Mouse (Mus musculus) CD4-positive, CD25-positive, alpha-beta regulatory T cell, adult 9 weeks (primary cell): ENCODE results near the gene Mob3a. TPM values are rescaled to one million over a fixed set of nuclear protein-coding genes. Genes with fewer than 3 reads are reported as not detected.

Experiments used
- polyA plus RNA-seq: library from polyadenylated mRNA; unstranded; fragments of 100-300 nt; shearing (Covaris generic); gene quantifications from one replicate; pipeline ENCODE4 v1.2.1, GENCODE M21; 2017

Gene Mob3a
- polyA plus RNA-seq: 385 TPM

DNA sequence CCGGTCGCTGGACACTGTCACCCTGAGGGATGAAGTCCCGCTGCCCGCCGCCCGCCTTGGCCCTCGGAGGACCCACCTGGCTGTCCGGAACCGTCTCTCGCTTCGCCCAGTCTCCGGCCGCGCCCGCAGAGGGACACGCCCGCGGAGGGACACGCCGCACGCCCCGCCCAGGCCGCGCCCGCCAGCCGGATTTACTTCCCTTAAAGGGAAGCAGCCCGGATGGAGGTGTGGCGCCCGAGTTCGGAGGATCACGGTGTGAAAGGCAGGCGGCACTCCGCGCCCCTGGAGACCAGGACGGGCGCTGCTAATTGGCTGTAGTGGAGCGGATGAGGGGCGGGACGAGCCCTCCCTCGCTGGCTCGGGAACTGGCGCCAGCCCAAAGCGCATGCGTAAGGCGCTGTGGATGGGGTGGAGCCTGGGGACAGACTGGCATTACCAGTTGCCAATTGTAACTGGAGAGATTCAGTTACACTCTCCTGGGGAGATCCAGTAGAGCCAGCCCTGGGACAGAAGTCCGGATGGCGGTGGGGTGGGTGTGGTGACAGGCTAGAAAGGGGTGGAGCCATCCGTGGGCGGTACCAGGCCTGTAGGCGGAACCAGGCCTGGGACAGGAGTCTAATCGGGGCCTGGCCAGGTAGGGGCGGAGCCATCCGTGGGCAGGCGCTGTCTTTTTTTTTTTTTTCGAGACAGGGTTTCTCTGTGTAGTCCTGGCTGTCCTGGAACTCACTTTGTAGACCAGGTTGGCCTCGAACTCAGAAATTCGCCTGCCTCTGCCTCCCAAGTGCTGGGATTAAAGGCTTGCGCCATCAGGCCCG, at the start of gene Mob3a, which contains the start of gene Izumo4:
Gene Mob3a (minus strand): TSS at position 257 of the 815 bp plus-strand sequence.
Gene Izumo4 (plus strand): TSS at position 464 of the 815 bp plus-strand sequence.

DNA sequence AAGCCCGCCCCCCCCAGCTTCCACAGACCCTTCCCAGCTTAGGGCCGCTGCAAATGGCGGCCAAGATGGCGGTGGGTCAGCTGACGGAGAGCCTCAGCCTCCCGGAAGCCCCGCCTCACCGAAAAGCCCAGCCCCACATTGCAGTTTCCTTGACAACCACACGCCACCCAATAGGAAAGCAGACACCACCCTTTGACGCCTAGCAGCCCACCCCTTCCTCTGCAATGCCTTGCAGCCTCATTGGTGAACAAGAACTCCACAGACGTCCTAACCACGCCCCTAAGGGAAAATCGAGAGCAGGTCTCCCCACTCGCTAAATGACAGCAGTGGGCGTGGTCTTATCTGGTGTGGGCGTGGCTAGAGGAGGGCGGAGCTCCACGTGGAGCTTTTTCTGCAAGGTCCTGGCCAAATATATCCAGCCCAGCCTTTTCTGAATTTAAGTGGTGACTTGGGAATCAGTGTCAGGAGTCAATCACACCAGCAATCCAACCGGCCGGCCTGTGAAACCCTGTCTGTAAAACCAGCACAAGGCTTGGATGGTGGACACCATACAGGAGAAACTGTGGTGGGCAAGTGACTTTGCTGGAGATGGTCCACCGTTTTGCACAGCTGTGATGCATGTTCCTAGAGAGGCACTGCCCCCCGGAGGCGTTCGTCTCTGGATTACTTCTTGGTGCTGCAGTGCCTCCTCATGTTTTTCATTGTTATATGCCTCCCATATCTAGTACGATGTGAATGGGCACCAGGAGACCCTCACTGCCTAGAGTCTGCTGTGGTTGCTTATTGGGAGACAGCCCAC, 40.6 kb upstream of the Mob3a start, which contains the start of gene Ap3d1:
Gene Ap3d1 (minus strand): TSS at position 85 of the 799 bp plus-strand sequence.

DNA sequence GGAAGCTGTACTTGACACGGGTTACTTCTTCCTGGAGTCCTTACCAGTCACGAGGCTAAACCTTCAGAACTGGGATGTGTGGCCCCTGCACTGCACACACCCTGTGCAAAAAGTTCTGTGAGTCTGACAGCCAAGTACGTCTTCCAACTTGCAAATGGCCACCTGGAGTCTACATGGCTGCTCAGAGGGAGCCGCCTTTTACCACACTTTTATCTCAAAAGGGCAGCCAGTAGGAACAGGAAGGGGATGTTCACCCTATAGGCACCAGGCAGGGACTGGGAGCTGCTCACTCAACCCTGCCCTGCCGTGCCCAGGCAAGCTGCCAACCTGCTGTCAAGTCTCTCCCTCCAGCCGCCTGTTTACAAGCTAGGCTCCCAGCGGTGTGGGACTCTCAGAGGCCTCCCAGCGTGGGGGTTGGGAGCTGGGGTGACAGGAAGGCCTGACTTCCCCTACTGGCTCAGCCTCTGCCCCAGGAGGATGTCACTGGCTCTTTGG, 23.8 kb downstream of the Mob3a start, which contains the start of gene Mknk2:
Gene Mknk2 (minus strand): TSS at position 171 of the 495 bp plus-strand sequence.

DNA sequence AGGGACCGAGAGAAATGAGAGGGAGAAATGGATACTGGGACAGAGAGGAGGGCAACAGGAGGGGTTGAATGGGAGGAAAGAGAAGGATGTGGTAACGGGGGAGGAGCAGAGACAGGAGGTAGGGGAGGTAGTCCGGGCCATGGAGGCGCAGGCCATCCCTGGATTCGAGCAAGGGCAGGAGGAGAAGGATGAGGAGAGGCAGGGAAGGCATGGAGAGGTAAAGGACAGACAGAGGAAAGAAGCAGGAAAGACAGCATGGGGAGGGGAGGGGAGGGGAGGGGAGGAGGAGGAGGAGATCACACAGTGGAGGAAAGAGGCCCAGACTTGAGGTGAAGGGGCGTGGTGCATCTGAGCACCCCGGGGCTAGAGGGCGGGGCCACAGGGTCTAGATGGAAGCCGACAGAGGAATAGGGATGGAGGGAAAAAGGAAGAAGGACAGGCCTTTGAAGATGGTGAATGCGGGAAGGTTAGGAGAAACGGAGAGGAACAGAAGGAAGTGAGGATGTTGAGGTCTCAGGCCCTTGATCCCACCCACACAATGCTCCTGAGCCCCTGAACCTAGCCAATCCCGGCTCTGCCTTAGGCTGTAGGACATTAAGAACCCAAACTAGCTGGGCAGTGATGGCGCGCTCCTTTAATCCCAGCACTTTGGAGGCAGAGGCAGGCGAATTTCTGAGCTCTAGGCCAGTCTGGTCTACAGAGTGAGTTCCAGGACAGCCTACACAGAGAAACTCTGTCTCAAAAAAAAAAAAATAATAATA, 44.7 kb downstream of the Mob3a start, which contains the start of gene Btbd2:
Gene Btbd2 (minus strand): TSS at position 209 of the 761 bp plus-strand sequence.

Other genes starting within 250 kb of the Mob3a start
- gene Onecut3, start 207.1 kb downstream of the Mob3a start, polyA plus RNA-seq: not detected
- gene Atp8b3, start 162.9 kb downstream of the Mob3a start, polyA plus RNA-seq: not detected
- gene Rexo1, start 140.4 kb downstream of the Mob3a start, polyA plus RNA-seq: 38.4 TPM
- gene Klf16, start 124.7 kb downstream of the Mob3a start, polyA plus RNA-seq: 0.87 TPM
- gene Abhd17a, start 111.6 kb downstream of the Mob3a start, polyA plus RNA-seq: 23.8 TPM
- 128 TPM for gene Scamp4, start 99.1 kb downstream of the Mob3a start, polyA plus RNA-seq
- gene Adat3, start 99.1 kb downstream of the Mob3a start, polyA plus RNA-seq: 5.2 TPM
- 6.8 TPM for gene Gm49322, start 96.0 kb downstream of the Mob3a start, polyA plus RNA-seq
- gene Csnk1g2, start 79.1 kb downstream of the Mob3a start, polyA plus RNA-seq: 9.4 TPM
- 4.2 TPM for gene Btbd2, start 44.9 kb downstream of the Mob3a start, polyA plus RNA-seq
- gene Mknk2, start 23.9 kb downstream of the Mob3a start, polyA plus RNA-seq: 15.4 TPM
- gene Izumo4, start 207 bp upstream of the Mob3a start, polyA plus RNA-seq: 188 TPM
- 34.9 TPM for gene Ap3d1, start 40.3 kb upstream of the Mob3a start, polyA plus RNA-seq
- gene Dot1l, start 53.2 kb upstream of the Mob3a start, polyA plus RNA-seq: 7.6 TPM
- 98.7 TPM for gene Sf3a2, start 96.2 kb upstream of the Mob3a start, polyA plus RNA-seq
- gene Plekhj1, start 96.6 kb upstream of the Mob3a start, polyA plus RNA-seq: 166 TPM
- gene Amh, start 103.3 kb upstream of the Mob3a start, polyA plus RNA-seq: not detected
- gene Jsrp1, start 111.5 kb upstream of the Mob3a start, polyA plus RNA-seq: not detected
- 2,307 TPM for gene Oaz1, start 124.7 kb upstream of the Mob3a start, polyA plus RNA-seq
- not detected for gene Lingo3, start 142.1 kb upstream of the Mob3a start, polyA plus RNA-seq
- gene Lsm7, start 153.2 kb upstream of the Mob3a start, polyA plus RNA-seq: 236 TPM
- gene Sppl2b, start 153.3 kb upstream of the Mob3a start, polyA plus RNA-seq: 35.5 TPM
- not detected for gene Tmprss9, start 169.9 kb upstream of the Mob3a start, polyA plus RNA-seq
- 269 TPM for gene Timm13, start 199.0 kb upstream of the Mob3a start, polyA plus RNA-seq
- 10.1 TPM for gene Lmnb2, start 216.3 kb upstream of the Mob3a start, polyA plus RNA-seq
- 80.1 TPM for gene Gadd45b, start 228.1 kb upstream of the Mob3a start, polyA plus RNA-seq